Mouse (Mus musculus) left cerebral cortex, postnatal 10 days (tissue): ENCODE data around the gene Nfib. TPM values are rescaled to one million over a fixed set of nuclear protein-coding genes. Genes with fewer than 3 reads are reported as not detected.

Experiments
- DNase-seq, 2 experiments: peaks; one replicate each; pipeline ENCODE4 v3.0.0; 2021 to 2022; ENCODE audit warnings: low spot score in 2 of 2, mixed read lengths in 1 of 2; ENCODE audit errors: extremely low spot score in 1 of 2
- intact Hi-C: fragments of 180-260 bp; cut with DNase I; formaldehyde crosslinking; loops from one replicate; pipeline ENCODE4 v1.15.1; 2025
- total RNA-seq, 2 experiments: library from RNA; stranded (reverse); gene quantifications; 2 replicates each; pipeline ENCODE4 v1.2.3; 2021

Nfib gene
- total RNA-seq, 2 experiments from 2014 or later = 105 to 109 TPM

DNA sequence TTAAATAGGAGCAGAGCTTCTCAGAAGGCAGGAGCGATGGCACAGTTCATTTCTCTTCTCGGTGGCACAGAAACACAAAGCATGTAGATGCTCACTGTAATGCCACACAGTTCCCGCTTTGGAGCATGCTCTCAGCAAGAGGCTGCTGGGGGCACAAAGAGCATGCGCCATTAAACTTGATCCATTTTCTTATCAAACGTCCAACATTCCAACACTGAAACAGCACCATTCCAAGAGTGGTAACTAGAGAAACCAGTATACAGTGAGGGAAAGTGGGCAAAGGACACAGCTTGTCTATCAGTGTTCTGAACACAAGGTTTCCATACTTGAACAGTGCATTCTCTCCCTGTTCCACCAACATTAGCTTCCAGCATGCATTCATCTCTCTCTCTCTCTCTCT is 206.3 kb downstream of the Nfib start:
- intact Hi-C loops = loop anchor here (5.0 kb wide), 3 partner anchors 88 to 932 kb away; no protein-coding TSS in a partner anchor
- DNase-seq = no peak

DNA sequence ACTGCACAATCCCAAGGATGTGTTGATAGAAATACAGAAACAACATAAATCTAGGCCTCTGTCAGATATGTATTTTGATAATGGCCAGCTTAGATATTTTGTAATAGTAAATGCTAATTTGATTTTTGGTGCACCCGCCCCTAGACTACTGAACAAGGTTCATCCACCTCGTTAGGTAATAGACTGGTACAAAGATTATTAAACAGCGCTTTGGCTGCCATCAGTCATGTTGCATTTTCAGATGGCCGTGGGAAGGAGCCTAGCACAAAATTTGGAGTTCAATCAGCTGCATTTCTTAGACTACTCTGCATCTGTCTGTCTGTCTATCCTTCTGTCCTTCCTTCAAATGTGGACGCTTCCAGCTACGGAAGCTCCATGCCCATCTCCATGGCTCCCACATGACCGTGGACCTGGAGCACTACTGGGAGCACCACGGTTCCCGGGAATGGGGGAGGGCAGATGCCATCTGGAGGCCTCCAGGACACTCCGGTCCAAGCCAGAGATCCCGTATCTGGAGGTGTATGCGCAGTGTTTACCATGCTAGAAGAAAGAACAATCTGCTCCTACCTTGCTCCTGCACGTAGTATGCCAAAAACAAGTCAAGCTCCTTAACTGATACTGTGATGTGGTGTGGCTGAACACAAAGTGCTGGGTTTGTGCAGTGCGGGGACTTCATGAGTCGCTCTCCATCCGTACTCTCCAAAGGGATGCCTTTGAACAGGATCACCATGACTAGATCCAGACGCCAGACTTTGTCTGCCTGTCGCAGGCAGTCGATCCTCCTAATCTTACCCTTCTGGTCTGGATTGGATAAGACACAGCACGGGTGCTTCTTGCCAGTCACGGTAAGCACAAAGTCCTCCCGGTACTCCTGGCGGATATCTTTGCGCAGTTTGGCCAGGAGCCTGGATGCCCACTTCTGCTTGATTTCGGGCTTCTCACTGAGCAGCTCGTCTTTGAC is 207.6 kb downstream of the Nfib start:
- intact Hi-C loops = loop anchor here (5.0 kb wide), 3 partner anchors 89 to 931 kb away; no protein-coding TSS in a partner anchor
- DNase-seq = peak in 1 of 2 experiments; percentile 43

DNA sequence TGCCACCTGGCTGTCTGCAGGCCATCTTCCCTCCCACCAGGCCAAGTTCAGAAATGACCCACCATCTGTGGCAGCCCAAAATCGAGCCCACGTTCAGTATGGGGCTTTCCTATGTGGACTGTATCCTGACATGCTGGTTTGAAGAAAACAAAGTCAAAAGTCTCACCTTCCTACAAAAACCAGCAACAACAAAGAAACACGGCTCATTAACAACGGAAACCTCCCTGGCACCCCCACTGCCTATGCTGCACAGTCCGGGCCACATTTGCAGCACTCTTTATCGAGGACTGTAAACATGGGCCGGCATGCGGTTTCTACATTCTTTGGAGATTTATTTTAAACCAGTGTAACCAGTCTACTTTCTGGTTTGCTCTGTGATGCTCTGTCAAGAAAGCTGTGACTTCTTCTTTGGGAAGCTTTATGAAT is 208.4 kb downstream of the Nfib start:
- intact Hi-C loops = loop anchor here (5.0 kb wide), 3 partner anchors 90 to 930 kb away; no protein-coding TSS in a partner anchor
- no peak for DNase-seq

DNA sequence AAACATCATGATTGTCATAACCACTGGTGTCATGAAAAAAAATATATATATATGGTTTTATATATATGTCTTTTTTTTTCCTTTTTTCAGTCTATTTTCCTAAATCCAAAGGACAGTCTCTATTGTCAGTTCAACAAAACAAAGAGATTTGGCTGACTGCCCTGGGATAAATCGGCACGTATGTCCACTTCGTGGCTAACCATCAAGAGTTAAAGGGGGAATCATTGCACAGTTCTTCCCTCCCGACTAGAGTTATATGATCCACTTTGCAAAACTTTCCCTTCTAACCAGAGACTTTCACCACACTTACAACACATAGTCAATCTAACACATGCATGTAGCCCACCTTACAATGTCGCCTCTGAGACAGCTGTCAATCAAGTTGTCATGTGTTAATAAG is 209.2 kb downstream of the Nfib start:
- intact Hi-C loops = loop anchor here (5.0 kb wide), 3 partner anchors 91 to 929 kb away; no protein-coding TSS in a partner anchor

DNA sequence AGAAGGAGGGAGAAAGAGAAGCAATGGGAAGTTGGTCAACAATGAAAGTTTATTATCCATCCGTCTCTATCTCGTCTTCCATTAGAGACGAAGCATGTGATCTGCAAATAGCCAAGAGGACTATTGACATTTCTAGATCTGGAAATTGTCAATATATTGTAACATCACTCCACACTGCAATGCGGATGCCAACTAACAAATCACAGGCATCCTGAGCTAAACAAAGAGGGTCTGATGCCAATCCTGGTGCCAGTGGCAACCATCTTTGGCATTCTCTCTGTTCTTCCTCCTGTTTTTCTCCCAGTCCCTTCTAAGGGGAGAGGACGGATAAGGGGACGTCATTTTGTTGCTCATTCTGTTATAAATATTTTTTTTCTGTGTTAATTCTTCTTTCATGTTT is 209.9 kb downstream of the Nfib start:
- intact Hi-C loops = loop anchor here (5.0 kb wide), 3 partner anchors 92 to 928 kb away; no protein-coding TSS in a partner anchor
- no peak for DNase-seq

More for the DNA sequence above, 209.2 kb downstream of the Nfib start:
- DNase-seq = no peak

DNA sequence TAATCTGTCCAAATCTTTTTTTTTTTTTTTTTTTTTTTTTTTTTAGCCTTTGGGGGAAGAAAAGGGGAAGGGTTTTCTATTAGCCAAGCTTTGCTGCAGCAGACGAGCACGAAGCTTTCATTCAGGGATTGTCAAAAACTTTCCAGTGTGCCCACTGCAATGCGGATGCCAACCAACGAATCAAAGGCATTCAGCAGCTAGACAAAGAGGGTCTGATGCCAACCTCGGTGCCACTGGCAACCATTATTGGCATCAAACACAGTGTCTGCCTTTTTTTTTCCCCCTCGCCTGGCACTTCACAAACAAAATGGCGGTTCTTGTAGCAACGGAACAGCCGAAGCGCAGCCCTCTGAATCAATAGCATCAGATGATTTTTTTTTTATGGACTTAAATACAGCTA is 210.7 kb downstream of the Nfib start:
- peak; percentile 68 to 90 for DNase-seq
- intact Hi-C loops = loop anchor here (5.0 kb wide), 3 partner anchors 92 to 928 kb away; no protein-coding TSS in a partner anchor

DNA sequence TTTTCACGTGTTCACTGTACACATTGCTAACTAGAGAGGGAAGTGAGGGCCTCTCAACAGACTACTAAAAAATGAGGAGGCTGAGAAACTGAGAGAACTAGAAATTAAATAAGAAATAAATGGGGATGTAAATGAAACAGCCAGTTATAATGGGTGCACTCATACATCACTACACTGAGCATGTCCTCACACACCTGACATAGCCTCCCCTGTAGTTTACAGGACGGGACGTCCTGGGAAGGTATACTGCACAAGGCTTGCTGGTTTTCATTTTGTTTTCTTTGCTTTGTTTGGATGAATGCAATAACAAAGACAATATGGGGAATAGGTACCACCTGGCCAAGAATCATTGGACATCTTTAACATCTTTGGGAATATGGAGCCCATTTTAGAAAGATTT is 211.1 kb downstream of the Nfib start:
- intact Hi-C loops = no loop called here
- DNase-seq = no peak

DNA sequence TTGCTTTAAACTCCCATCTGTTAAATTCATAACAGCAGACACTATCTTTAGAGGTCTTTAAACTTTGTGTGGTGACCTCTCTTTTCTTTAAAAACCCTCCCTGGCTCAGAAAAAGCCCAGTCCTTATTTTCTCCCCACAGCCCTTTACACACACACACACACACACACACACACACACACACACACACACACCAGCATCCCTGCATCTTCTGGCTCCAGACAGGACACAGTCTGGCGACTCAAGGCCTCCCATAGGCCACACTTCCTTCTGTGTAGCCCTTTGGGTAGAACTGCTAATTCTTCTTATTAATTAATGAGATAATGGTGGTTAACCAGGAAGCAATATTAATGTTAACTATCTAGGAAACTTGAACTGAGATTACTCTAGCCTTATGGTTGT is 211.7 kb downstream of the Nfib start:
- intact Hi-C loops = no loop called here
- no peak for DNase-seq

DNA sequence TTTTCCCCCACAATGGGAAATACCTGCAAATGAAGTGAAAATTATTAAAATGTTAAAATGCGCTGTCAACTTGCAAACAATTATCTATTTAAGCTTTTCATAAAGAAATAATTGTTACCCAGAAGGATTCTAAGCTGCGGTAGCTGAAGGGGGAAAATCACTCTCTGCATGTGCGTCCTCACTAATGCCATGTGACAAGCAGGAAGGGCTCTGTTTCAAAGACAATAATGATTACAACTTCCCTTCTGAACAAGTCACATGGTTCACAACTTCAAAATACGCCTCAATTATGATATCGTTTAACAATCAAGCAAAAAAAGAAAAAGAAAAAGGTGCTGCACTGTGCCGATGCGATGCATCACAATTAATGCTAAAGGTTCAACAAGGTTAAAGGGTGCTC is 212.2 kb downstream of the Nfib start:
- intact Hi-C loops = no loop called here
- no peak for DNase-seq

DNA sequence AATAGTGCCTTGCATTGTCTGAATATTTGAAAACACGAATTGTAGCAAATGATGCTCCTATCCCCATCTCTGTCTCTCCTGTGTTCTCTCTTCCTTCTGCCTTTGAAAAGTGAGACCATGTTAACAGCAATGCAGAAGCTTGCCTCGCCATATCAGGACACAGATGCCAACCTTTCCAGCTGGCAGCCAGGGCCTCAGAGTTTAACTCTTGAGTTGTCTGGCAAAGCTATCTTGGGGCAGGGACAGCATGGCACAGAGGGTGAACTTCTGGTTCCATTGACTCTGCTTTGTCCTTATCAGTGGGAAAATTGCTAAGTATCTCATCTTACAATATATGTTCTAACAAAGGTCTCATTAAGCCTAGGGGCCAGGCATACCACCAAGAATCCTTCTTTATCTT is 212.8 kb downstream of the Nfib start:
- intact Hi-C loops = no loop called here
- no peak for DNase-seq

DNA sequence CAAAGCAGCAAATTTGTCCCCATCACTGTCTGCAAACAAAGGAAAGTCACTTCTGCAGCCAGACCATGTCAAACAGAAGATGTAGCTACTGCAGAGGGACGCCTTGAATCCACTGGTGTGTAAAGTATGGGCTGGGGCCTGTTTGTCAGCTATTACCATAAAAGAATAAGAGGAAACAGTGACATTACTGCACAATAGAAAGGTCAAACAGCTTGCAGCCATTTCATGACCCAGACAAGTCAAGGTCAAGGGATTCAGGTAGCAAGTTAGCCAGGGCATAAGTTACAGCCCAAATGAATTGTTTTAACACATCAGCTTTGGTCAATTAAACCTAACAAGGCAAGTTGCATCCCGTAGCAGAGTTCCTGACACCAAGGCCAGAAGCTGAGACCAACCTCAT is 215.6 kb downstream of the Nfib start:
- no peak for DNase-seq
- intact Hi-C loops = no loop called here

DNA sequence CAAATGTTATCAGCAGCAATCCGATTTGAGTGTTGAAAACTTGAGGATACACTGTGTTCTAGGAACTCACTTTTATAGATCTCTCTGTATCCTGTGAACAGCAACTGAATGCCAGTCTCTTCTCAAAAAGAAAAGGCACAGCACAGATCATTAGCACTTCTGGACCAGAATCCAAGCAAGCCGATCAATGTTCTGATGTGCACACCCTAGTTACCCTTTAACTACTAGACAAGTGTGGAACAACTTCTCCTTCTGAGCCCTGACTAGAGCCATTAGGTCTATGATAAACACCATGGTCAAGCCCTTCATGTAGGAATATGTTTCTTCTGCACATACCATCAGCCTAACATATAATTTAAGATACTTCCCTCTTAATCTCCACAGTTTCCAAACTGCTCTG is 219.6 kb downstream of the Nfib start:
- intact Hi-C loops = no loop called here
- DNase-seq = no peak

DNA sequence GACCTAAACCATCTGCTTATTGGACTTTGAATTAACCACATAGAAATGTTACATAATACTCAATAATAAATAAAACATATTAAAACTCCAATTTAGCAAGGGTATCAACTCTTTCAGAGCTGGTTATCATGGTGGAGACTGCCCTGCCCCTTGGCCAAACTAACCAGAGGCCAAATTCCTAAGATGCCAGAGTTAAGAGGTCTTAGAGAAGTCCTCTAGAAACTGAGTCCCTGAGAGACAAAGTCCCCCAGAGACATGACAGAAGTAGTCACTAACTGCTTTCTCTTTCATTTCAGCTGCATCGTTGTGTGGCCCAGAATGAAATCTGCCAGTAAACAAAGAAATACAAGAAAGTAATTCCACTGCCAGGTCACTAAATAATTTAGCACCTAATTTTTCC is 221.7 kb downstream of the Nfib start:
- intact Hi-C loops = no loop called here
- no peak for DNase-seq

DNA sequence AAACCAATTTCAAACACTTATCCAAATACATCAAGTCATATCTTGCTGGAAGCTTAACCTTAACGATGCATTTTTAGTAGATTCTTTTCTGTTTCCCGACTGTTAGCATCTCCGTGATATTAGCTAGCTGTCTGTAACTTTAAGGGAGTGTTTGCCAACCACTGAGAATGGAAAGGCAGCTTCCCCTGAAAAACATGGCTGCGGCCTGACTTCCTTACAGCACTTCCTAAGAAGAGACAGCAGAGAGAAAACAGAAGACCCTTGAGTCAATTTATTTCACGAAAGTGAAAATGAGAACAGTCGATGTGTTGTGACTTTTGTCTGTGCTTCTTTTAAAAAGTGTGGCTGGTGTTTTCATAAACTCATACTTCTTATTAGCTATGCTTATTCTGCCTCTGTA is 222.3 kb downstream of the Nfib start:
- DNase-seq = no peak
- intact Hi-C loops = no loop called here

DNA sequence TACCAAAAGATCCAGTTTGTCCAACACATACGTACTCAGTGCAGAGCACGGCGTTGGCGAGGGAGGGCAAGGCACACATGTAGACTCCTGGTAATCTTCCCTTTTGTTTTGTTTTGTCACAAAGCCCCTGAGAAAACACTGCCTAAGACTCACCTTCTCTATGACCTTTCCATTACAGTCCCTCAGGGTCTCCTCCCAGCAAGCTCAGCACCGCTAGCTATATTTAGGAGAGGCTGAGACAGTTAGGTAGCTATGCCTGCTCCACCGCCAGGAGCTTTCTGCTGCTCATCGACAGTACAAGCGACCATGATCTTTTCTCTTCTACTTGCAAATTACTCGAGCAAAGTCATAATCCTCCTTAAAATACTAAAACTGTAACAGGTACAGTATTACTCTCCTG is 224.9 kb downstream of the Nfib start:
- DNase-seq = no peak
- intact Hi-C loops = no loop called here

DNA sequence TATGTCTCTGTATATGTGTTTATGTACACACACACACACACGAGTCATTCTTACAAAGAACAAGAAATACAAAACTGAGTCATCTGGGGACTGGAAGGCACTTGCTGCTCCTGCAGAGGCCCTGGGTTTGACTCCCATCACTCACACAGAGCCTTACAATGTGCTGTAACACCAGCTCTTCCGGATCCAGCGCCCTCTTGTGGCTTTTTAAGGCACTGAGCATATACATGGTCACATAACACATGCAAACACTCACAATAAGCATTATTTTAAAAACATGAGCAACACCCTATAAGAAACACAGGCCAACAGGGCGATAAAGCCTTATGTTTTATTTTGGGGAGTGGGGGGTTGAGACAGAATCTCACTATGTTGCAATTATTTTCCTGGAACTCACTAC is 226.2 kb downstream of the Nfib start:
- no peak for DNase-seq

DNA sequence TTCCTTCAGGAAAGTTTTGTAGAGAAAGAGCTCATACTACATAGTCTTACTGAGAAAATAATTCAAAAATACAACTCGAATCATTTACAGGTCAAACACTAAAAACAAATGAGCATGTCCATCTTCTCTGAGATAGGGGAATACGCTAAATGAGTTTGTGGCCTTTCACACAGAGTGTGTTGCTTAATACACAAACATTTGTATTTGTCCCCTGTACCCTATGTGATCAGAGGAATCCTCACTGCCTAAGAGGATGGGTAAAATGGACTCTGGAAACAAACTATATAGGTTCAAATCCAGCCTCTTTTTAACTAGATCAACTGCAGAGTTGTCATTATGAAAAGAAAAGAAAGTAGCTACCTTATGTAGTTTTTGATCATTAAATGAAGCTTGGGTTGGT is 227.8 kb downstream of the Nfib start:
- intact Hi-C loops = no loop called here
- DNase-seq = no peak

More for the DNA sequence above, 226.2 kb downstream of the Nfib start:
- intact Hi-C loops = no loop called here

DNA sequence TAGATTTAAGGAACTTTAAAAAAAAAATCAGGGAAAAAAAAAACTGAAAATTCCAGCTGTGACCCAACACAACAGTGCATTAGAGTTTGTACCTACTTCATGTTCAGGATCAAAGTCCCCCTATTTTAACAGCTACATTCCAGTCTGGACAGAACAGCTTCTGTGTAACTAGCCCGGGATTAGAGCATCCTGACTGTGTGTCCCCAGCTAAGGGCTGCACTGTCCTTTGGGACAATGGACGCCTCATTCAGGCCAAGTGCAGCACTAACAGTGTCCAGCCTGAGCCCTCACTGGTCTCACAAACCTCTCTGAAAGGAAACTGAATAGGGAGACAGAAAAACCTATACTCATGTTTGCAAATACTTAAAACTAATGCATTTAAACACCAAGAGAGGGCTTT is 229.1 kb downstream of the Nfib start:
- no peak for DNase-seq
- intact Hi-C loops = no loop called here

DNA sequence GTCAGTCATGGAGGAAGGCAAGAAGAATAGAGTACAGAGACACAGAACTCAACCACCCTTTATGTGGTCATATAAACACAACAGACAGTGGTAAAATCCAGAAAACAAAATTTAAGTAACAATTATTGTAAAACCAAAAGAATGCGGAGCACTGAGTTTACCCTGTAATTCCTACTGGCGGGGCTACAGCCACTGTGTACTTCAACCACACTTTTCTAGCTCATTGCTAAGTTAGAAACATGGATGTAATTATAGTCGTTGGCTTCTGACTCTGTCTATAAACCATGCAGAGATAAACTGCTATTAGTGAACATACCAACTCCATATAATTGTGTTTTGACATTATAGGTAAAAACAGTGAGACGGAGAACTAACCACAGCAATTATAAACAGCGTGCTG is 231.2 kb downstream of the Nfib start:
- DNase-seq = no peak
- intact Hi-C loops = no loop called here

DNA sequence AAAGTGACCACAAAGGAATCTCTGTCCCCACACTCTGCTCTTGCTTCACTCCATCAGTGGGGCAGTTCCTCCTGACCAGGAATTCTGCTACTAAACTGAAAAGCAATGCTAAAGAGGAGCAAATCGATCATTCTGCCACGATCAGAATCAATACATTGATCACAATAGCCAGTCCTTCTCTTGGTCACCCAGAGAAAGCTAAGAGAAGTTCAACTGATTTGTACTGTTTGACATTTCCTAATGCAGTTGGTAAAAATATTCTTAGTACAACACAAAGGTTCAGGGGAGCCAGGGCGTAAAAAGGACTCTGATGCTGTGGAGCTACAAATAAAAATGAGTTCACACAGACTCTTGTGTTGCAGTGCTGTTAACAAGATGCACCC is 234.6 kb downstream of the Nfib start:
- intact Hi-C loops = no loop called here
- no peak for DNase-seq
